Mouse (Mus musculus) brain, embryonic 14.5 days (tissue): Measurements from ENCODE around the gene Il9r.

Experiments
- CTCF ChIP-seq: fragments of 200-500 bp; IDR thresholded peaks from 2 replicates; pipeline ENCODE4 v1.5.1; 2012; ENCODE audit warnings: inconsistent platforms, mild to moderate bottlenecking, moderate library complexity, borderline replicate concordance; ENCODE audit not compliant: insufficient read depth, insufficient read length; ENCODE audit errors: extremely low read depth
- POLR2A ChIP-seq: fragments of 200-500 bp; IDR thresholded peaks from 2 replicates; pipeline ENCODE4 v1.6.1; 2012; ENCODE audit warnings: mild to moderate bottlenecking, inconsistent platforms, borderline replicate concordance; ENCODE audit not compliant: poor library complexity, insufficient read depth, insufficient read length, severe bottlenecking; ENCODE audit errors: extremely low read depth

DNA sequence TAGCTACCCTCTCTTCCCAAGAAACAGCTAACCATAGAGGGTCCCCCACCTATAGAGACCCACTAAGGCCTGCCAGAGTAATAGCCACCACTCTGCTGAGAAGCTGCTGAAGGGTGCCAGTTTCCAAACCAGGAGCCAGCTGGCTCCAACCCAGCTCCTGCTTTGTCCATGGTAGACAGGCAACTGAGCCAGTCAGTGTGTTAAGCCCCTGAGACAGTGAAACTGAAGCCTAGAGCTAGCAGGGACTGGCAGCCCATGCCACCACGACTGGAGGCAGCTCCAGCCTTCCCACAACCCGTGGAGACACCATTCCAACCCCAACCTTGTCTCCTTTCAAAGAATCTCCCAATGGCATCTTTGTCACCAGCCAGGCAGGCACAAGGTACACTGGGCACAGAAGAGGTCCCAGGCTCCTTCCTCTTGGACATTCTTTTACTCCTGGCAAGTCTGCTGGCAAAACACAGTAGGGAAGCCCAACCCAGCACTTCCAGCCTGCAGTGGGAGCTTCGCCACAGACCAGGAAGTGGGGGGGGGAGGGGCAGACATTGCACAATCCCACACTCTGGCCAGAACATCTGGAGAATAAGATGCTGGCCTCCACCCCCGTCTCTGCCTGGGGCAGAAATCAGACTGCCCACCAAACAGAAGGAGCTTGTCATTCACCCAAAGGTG lies 24.5 kb upstream of the Il9r start:
- TF ChIP-seq CTCF (no peak), POLR2A (no peak)
